Mouse (Mus musculus): ENCODE data around the gene Zfp740.
"Not testable (repeated sequence)": the region's sequence is repeated elsewhere in the genome, so short reads cannot be mapped to it uniquely, and the experiment has no call there.

Gene Zfp740

DNA sequence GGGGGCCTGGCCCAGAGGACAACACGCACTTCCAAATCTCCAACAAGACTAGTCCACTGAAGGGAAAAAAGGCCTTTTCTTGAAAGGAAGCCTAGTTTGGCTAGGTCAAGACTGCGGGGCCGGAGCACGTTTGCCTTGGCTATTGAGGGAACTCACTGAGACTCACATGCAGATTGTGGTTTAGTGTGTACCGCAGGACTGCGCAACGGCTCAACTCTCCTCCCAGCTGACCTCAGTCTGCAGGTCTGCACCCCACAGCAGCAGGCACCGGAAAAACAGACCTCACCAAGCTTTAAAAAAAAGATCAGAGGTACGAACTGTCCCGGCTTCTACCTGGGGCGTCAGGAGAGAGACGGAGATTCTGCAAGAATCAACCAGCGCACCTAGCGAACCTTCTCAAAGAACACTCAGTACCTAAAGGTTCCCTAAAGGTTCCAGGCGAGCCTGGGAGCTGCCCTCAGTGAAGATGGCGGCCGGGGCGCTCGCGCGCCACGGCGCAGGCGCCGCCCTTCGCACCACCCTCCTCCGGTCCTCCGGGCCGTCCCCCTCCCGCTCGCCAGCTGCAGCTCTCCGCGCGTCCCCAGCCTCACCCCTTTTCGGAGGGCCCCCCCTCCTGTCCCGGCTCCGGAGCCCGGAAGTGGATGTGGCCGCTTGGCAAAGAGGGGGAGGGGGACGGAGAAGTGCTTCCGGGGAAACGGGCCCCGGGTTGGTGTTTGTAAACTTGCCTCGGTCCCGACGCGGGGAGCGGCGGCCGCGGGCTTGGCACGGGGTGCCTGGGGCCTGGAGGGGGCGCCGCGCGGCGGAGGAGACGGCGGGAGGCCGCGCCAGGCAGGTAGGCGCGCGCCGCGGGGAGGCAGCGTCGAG lies at the start of gene Zfp740:
Zfp740 (plus strand) TSS at position 279 of the 864 bp plus-strand sequence.
- DNase-seq (ENCODE audit: low read depth in 2 of 2, low spot score in 2 of 2), result peak; percentile 82 to 85

- DNase-seq (ENCODE audit: low read depth in 2 of 2, low spot score in 2 of 2), result not testable (repeated sequence)
Measured at GRCm38 (mm10) chr15:102155006-102155405, 48.0 kb upstream of the Zfp740 start.

DNA sequence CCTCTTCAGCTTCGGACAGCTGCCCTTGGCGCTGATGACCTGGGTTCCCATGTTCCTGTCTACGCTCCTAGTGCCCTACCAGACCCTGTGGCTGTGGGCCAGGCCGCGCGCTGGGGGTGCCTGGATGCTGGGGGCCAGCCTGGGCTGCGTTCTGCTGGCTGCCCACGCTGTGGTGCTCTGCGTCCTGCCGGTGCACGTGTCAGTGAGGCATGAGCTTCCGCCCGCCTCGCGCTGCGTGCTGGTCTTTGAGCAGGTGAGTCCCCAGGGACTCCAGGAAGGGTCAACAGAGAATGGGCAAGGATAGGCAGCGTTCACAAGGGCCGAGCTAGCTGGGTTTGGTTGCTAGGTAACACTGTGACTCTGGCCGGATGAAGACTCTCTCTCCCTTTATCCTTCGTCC lies 46.2 kb upstream of the Zfp740 start:
- DNase-seq (ENCODE audit: low read depth in 2 of 2, low spot score in 2 of 2), result no peak

- DNase-seq (ENCODE audit: low read depth in 2 of 2, low spot score in 2 of 2), result no peak
Measured at GRCm38 (mm10) chr15:102160415-102161060, 42.5 kb upstream of the Zfp740 start.

- no peak for DNase-seq (ENCODE audit: low read depth in 2 of 2, low spot score in 2 of 2)
Measured at GRCm38 (mm10) chr15:102163900-102164693, 39.0 kb upstream of the Zfp740 start.

DNA sequence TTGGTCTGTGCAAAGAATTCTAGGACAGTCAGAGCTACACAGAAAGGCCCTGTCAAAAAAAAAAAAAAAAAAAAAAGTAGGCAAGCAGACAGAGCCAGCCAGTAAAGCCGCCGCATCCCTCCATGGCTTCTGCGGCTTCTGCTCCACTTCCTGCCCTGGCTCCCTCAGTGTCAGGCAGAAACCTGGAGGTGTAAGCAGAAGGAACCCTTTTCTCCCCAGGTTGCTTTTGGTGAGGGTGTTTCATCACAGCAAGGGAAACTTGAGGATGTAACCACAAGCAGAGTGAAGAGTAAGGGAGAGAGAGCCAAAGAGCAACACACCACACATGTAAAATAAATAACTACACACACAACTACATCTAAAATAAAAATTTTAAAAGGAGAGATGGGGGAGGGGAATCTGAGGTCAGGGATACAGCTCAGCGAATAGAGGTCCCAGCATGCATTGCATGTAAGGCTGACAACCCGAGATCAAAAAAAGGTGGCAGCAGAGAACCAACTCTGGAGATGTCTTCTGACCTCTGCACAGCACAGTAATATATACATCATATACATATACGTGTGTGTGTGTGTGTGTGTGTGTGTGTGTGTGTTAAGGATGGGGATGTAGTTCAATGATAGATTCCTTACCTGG lies 37.5 kb upstream of the Zfp740 start:
- no peak for DNase-seq (ENCODE audit: low read depth in 2 of 2, low spot score in 2 of 2)

GRCm38 (mm10) chr15:102167620-102168021 lies 35.4 kb upstream of the Zfp740 start:
- no peak for DNase-seq (ENCODE audit: low read depth in 2 of 2, low spot score in 2 of 2)

DNA sequence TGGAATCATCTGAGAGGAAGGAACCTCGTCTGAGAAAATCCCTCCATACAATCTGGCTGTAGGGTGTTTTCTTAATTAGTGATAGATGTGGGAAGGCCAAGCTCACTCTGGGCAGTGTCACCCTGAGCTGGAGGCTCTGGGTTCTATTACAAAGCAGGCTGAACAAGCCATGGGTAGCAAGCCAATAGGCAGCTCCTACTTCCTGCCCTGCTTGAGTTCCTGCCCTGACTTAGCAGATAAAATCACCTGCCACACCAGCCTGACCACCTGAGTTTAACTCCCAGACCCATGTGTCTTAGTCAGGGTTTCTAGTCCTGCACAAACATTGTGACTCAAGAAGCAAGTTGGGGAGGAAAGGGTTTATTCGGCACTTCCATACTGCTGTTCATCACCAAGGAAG lies 34.0 kb upstream of the Zfp740 start:
- DNase-seq (ENCODE audit: low read depth in 2 of 2, low spot score in 2 of 2), result no peak

GRCm38 (mm10) chr15:102173581-102173980 lies 29.5 kb upstream of the Zfp740 start:
- no peak for DNase-seq (ENCODE audit: low read depth in 2 of 2, low spot score in 2 of 2)

- no peak for DNase-seq (ENCODE audit: low read depth in 2 of 2, low spot score in 2 of 2)
Measured at GRCm38 (mm10) chr15:102175736-102176319, 27.2 kb upstream of the Zfp740 start.

- DNase-seq (ENCODE audit: low read depth in 2 of 2, low spot score in 2 of 2), result no peak
Measured at GRCm38 (mm10) chr15:102176571-102177316, 26.3 kb upstream of the Zfp740 start.

GRCm38 (mm10) chr15:102177417-102177816 lies 25.6 kb upstream of the Zfp740 start:
- no peak for DNase-seq (ENCODE audit: low read depth in 2 of 2, low spot score in 2 of 2)

GRCm38 (mm10) chr15:102178279-102178678 lies 24.8 kb upstream of the Zfp740 start:
- peak; percentile 82 to 88 for DNase-seq (ENCODE audit: low read depth in 2 of 2, low spot score in 2 of 2)

DNA sequence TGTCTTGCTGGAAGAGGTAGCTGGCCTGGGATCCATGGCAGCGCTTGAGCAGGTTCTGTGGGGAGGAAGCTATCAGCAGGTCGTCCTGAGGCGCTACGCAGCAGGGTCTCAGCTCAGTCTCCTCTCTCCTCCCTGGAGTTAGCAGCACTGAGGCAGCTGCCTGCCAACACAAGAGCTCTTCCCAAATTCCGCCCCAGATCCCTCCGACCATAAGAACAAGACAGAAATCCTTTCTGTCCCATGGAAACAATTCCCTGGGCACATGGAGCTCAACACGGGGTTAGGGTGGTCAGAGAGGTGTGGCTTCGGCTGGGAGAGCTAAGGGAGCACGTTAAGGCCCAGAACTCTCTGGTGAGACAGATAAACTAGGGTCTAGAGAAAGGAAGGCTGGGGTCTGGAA lies 23.9 kb upstream of the Zfp740 start:
- DNase-seq (ENCODE audit: low read depth in 2 of 2, low spot score in 2 of 2), result no peak

GRCm38 (mm10) chr15:102179924-102180323 lies 23.1 kb upstream of the Zfp740 start:
- no peak for DNase-seq (ENCODE audit: low read depth in 2 of 2, low spot score in 2 of 2)

DNA sequence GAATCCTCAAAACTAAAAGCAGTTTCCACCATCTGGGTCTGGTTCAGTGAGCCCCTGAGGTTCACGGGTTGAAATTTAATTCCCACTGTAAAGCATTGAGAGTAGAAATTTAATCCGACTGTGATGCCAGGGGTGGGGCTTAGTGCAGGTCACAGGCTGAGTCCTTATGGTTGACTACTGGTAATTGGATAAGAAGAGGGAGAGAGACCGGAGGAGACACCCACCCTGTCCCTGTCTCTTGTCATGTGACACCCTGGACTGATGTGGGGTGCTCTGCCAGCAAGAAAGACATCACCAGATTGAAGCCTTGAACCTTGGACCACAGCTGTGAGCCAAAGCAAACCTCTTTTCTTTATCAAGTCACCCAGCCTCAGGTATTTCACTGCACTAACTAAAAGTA lies 20.0 kb upstream of the Zfp740 start:
- DNase-seq (ENCODE audit: low read depth in 2 of 2, low spot score in 2 of 2), result no peak

DNA sequence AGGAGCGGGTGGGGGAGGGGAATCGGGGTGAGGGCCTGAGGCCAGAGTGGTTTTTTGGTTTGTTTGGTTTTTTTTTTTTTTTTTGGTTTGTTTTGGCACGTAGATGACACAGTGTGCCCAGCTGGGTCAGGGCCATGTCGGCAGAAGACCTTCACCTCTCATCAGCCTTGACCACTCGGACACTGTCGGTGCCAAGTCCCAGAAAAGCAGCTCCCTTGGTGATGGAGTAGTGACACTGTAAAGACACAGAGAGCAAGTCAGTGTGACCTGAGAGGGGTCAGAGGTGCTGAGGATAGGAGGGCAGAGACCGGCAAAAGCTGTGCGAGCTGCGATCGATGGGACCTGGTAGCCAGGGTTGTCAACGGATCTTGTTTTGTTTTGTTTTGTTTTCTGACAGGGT lies 16.8 kb upstream of the Zfp740 start:
- DNase-seq (ENCODE audit: low read depth in 2 of 2, low spot score in 2 of 2), result no peak

DNA sequence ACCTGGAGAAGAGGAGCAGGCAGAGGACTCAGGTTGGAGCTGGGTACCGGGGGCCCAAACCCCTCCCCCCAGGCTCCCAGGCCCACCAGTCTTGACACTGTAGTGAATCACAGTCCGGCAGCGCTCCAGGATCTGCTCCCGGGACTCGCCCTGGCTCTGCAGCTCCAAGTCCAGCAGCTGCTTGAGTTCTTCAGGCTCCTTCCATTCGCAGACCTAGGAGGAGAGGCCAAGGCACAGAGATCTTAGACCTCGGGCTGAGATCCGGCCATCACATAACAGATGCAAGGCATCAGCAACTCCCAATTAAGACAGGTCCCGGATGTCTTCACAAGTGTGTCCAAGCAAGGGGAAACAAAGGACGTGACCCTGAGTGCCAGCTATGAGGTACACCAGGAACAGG lies 15.0 kb upstream of the Zfp740 start:
- DNase-seq (ENCODE audit: low read depth in 2 of 2, low spot score in 2 of 2), result no peak

DNA sequence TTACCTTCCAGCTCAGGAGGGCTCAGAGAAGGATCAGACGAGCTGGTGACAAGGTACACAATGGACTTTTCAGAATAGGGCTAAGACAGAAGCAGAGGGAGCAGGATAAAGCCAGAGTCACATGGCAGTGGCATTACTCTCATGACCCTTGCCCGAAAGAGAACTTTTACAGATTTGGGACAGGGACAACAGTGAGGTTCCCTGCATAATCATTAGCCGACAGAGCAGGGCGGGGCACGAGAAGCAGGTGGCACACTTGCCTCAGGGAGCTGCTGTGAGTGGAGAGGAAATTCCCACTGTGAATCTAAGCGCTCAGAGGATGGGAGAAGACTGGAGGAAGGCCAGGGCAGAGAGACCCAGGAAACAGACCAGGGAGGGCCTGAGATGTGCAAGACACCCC lies 14.2 kb upstream of the Zfp740 start:
- no peak for DNase-seq (ENCODE audit: low read depth in 2 of 2, low spot score in 2 of 2)

- DNase-seq (ENCODE audit: low read depth in 2 of 2, low spot score in 2 of 2), result no peak
Measured at GRCm38 (mm10) chr15:102191699-102192098, 11.3 kb upstream of the Zfp740 start.
